Mouse (Mus musculus) cerebellum, adult 9-10 months (tissue): Measurements from ENCODE around the gene Vps16.

Source experiments
- DNase-seq: peaks from one replicate; pipeline ENCODE4 v3.0.0; 2022

Vps16 gene

DNA sequence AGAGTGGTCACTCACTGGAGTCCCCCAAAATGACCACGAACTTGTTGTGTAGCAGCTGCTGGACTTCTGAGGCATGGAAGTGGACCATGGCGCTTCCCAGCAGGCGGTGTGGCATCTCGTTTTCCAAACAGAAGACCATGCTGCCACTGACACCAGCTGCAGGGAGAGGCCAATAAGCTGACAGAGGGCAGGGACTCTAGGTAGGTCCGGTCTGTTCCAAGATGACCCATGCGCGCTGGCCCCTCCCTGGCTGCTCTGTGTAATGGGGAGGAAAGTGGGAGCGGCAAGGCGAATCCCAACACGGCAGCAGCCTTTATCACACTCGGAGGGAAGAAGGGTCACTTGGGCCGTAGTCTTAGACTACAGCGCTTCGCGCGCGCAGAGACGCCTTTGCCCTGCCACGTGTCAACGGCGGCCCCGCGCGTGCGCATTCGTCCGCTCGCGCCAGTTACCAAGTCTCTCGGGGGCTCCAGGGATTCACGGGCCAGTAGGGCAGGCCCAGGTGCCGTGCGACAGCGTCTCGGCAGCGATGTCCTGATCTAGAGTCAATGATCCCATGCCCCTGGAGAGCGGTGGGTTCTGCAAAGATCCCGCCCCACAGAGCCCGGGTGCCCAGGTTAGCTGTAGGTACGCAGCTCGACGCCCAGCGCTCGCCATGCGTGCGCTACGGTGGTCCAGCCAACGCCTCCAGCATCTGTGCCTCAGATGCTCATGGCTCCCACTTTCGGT lies 578 bp upstream of the Vps16 start:
- peak; percentile 86 for DNase-seq

DNA sequence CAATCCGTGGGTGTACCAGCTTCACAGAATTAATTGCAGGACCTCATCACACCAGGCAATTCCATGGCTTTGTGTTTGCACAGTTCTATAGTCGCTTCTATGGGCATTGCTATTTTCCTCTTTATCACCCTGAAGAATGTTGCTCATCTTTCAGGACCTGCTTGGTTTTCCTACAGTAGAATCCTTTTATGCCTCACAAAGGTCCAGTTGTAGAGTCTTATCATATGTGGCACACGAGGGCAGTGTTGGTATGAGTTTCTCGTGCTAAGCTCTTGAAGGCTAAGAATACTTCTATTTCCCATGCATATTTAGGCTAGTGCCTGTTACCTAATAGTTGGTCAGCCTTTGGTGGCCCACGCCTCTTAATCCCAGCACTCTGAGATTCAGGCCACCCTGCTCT lies 973 bp downstream of the Vps16 start:
- DNase-seq: no peak

DNA sequence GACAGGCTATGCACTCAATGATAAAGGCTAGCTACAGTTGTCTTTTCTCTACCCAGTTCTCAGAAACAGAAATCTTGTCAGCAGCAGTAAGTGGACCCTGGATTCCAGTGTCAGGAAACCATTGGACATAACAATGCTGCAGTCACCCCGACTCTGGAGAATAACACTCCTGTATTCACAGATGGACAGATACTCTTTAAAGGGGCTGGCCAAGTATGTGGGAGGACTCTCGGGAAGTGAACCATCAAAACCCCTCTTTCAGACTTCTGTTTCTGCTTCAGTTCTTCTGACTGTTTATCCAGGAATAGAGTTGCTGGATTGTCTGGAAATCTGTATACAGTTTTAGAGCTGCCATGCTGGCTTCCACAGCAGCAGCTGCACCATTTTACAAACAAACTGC lies 5.7 kb downstream of the Vps16 start:
- DNase-seq: no peak

DNA sequence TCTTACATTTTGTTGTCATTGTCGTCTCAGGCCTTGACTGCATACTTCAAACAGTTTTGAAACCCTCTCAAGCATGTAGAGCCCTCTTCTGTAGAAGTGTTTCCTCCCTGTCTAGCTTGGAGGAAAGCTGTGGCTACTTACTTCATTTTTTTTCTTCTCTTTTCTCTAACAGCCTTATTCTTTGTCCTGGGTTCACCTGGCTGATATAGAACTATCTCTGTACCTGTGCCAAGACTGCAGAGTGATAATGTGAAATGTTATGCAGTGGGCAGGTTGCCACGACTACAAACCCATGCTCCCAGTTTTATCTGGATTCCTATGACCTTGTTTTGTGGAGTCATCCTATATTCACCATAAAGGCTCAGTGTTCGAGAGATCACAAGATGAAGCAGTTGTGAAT lies 6.3 kb downstream of the Vps16 start:
- DNase-seq: no peak

DNA sequence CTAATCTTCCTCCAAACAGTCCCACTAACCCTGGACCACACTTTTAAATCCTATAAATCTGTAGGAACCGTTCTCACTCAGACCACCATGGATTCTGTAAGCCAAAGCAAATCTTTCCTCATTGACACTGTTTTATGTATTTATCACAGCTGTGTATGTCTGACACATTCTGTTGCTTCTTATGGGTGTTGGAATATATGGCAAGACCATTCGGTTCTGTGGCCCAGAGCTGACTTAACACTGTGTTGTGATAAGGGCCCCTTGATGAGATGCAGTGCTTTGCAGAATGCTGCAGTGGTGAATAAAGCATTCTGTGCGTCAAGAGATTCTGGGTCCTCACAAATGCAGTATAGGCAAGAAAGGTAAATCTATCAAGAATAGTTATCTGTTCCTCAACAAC lies 8.0 kb downstream of the Vps16 start:
- no peak for DNase-seq

DNA sequence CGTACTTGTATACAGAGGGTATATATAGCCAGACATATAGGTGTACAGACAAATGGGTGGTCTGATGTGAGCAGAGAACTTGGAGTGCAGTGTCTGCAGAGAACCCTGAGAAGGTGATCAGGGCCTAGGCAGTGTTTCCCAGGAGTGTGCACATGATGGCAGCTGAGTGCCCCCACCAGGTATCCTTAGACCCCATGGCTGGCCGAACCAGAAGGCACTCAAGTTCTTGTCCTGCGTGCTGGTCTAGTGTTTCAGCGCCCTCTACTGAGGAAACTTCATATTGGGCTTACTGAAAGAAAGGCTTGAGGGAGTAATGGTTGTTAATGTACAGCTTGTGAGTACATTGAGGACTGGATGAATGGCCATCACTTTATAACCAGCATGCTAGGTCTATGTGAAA lies 9.0 kb downstream of the Vps16 start:
- peak; percentile 64 for DNase-seq

DNA sequence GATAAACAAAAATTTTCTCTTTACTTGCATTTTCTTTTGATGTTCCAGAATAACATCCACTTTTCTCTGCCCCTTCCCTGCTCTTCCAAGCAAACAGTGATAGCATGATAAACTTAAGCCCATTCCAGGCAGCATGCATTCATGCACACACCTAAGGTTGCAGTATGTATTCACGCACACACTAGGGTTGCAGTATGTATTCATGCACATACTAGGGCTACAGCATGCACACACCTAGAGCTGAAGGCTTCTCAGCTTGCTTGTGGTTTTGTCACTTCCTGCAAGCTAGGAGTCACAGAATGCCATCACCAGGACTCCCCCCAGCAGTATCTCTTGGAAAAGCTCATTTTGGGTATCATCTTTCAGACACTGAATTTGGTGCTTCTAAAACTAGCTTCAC lies 12.6 kb downstream of the Vps16 start:
- DNase-seq: no peak

DNA sequence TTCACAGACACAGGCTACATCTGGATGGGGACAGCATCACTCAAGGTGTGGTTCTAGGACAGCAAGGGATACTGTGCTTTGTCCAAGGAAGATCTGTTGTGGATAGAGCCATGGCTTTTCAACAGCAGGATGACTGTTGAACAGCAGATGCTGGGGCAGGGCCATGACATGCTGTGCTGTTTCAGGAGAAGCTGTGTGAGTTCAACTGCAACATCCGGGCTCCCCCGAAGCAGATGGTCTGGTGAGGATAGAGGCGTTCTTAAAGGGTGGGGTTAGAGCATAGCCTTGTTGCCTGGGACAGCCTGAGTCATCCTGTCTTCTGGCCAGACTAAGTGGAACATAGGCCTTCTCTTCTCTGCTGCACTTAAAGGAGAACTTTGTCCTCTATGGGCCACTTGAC lies 14.7 kb downstream of the Vps16 start:
- no peak for DNase-seq

DNA sequence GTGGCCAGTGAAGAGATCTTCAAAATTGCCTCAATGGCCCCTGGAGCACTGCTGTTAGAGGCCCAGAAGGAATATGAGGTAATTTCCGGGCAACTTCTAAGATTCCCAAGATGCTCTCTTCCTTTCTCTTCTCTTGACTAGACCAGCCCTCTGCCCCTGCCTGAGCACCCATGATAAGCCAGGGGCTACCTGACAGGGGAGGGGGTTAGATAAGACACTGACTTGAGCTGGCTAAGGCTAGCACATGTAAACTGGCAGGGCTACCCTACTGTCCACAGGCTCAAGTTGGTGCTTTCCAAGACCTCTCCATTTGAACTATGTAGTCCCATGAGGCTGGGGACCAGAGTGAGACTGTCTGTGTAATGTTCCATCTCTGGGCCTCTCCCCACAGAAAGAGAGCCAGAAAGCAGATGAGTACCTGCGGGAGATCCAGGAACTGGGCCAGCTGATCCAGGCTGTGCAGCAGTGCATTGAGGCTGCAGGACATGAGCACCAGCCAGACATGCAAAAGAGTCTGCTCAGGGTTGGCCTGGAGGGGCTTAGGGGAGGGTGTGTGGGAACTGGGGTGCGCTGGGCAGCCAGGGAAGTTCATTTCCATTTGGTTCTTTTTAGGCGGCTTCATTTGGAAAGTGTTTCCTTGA lies 15.8 kb downstream of the Vps16 start:
- DNase-seq: no peak

DNA sequence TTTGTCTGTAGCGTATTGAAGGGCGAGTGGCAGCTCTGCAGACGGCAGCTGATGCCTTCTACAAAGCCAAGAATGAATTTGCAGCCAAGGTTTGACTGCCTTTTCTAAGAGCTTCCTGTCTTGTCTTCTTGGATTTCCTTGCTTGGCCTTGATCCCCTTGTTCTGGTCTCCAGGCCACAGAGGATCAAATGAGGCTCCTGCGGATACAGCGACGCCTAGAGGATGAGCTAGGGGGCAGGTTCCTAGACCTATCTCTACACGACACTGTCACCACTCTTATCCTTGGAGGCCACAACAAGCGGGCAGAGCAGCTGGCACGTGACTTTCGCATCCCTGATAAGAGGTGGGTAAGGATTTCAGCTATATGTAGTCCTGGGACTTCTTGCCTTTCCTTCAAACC lies 18.0 kb downstream of the Vps16 start:
- no peak for DNase-seq

DNA sequence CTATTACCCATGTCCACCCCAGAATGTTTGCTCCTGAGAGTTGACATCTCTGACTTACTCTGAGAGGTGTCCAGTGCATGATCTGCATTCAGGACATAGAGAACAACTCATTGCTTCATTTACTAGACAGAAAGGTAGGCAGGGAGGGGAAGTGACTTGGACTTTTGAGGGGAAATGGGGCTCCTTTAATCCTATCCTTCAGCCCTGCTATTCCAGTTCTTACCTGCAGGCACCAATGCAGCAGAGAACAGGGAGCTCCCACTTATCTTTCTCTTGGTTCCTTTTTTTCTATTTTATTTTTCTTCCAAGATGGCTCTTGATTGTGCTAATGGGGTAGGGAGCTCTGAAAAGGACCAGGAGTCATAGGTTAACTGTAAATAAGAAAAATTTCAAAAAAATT lies 24.3 kb downstream of the Vps16 start:
- DNase-seq: no peak

DNA sequence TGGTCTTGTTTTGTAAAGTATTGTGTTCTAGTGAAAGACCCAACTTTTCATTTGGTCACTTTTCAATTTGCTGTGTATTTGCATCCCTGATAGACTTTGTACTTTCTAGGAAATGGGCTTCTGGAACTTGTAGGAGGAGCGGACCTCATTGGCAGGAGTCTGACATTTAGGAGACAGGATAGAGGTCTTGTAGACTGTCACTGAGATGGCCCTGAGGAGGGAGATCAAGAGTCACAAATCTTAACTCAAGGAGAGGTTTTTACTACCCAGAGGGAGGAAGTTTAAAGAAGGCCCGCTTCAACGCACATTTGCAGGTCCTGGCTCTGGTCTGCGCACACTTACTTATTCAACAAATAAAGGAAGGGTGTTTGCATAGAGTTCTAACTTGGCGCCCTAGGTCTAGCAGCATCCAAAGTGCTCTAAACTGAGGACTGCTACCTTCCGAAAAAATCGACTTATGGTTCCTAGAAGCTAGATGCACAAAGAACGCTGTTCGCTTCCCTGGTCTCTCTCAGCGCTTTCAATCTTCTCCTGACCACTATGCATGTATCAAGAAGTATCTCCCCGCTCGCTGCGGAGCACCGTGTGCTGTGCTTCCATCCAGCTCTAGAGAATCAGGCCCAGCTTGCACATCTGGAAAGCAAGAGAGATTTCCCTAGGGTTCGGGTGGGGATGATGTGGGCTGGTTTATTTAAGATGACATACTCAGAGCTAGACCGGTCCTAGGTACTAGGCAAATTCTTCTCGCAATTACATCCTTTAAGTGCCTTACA lies 25.1 kb downstream of the Vps16 start:
- no peak for DNase-seq

DNA sequence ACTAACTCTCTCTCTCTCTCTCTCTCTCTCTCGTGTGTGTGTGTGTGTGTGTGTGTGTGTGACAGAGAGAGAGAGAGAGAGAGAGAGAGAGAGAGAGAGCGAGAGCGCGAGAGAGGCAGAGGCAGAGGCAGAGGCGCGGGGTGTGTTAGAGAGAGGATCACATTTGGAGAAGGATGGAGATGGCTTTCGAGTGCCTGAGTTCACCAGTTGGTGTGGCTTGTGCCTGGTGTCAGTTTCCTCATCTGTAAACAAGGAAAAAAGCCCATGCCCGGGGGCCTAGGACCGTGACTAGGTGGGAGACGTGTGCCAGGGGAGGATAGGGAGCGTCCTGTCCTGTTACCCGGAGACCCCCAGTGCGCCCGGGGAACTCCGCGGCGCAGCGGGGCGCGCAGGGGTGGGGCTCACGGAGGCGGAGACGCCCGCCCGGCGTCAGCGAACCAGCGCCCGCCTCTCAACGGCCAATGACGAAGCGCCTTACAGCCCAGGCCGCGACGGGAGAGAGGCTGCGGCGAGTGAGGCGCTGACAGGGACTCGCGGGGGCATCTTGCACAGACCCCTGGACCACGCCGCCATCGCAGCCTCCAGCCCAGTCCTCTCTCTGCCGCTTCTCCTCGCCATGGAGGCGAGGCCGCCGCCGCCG lies 25.8 kb downstream of the Vps16 start, which contains the start of gene Ptpra:
Gene Ptpra, plus strand, starts transcription at position 485 of the 640 bp plus-strand sequence.
- DNase-seq: peak; percentile 88

DNA sequence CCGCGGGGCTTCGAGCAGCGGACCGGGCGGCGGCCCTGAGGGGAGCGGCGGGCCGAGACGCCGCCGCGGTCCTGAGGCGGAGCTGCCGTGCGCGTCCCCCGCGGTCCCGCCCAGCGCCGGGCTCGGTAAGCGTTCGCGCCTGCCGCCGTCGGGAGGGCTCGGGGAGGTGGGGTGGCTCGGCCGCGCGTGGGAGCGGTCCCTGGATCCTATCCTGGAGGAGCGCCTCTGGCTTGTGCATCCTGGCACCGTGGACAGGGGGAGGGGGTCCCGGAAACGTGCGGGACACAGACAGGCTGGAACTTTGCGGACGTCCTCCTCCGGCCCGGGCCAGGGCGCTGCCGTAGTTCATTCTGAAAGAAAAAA lies 26.3 kb downstream of the Vps16 start:
- peak; percentile 71 for DNase-seq

DNA sequence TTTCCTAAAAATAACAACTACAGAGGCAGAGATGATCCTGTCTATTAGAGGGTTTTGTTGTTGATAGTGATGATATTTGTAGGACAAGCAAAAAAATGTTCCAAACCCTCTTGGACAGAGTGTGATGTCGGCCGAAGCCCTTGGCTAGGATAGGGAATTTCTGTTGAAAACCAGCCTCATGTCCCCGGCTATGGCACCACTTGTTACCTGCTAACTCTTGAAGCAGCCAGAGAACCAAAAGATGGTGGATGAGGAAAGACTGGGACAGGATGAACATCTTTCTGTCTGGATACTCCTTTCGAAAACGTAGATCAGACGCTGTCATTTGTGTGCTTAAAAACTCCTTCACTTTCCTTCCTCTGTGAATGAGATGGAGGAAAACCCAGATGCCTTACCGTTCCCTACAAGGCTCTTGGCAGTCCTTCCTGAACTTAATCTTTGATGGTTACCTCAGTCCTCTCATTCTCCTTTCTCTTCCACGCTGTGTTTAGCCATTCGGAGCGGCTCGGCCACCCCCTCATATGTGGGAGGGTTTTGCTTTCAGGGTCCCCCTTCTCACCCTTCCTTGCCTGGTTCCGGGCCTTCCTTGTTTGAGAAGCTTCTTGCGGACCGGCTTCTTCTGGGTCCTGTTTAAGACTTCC lies 27.1 kb downstream of the Vps16 start:
- no peak for DNase-seq

DNA sequence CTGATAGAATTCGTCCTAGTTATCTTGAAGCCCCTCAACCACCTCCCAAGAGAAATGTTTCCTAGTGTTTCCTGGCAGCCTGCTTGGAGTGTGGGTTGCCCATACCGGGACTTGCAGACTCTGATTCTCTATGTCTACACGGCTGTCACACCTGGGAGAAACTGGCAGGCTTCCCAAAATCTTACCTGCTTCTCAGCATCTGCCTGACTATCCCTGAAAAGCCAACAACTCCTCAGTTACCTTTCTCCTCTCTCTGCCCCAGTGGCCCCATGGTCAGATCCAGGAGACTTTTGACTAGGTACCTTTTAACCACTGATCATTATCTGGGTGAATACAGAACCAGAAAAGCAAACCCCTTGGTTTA lies 27.6 kb downstream of the Vps16 start:
- peak; percentile 39 for DNase-seq

DNA sequence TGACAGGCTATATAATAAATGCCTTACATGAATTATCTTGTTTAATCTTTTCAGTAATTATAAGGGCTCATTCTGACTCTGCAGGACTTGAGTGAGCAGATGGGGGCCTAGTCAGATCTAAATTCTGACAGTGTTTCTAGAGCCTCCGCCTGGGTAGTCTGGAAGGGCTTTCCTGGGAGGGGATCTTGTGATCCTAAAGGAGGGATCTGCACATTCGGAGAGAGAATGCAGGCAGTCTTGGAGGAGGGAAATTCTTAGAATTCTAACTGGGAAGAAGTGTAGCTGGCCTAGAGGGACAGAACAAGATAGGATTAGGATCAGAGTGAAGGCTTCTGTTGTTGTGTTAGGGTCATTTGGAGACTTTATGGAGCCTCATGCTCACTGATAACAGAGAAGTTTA lies 28.1 kb downstream of the Vps16 start:
- DNase-seq: no peak

DNA sequence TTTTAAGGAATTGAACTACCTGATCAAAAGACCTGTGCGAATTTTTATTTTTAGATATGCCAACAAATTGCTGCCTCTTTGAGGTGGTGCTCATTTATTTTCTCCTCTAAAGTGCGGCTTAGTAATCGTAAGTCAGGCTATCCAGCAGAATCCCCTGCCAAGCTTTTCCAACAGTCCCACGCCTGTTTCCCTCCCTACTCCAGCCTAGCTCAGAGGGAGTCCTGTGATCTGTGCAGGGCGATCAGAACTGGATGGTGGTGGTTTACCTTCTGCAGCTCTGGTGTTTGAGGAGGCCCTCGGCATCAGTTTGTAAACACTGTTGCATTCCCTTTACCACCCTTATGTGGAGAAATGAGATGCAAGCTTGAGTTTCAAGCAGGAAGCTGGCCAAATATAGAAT lies 29.3 kb downstream of the Vps16 start:
- DNase-seq: no peak

DNA sequence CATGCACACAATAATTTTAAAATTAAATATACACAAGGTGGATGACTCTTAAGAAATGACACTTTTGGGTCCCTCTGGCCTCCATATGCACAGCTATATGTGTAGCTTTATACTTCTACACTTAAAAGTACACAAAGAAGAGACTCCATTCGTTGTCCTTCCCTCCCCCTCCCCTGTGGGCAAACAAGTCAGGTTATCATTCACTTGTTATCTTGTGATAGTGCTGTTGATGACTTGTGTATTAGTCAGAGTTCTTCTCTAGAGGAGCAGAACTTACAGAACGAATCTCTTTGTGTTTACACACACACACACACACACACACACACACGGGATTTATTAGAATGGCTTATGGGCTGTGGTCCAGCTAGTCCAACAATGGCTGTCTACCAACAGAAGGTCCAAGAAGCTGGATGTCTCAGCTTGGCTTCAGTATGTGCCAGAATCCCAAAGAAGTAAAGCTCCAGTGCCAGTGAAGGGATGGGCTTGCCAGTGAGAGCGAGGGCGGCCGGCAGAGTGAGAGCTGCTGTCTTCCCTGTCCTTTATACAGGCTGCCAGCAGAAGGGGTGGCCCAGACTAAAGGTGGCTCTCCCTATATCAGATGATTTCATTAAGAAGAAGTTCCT lies 30.7 kb downstream of the Vps16 start:
- DNase-seq: peak; percentile 79

DNA sequence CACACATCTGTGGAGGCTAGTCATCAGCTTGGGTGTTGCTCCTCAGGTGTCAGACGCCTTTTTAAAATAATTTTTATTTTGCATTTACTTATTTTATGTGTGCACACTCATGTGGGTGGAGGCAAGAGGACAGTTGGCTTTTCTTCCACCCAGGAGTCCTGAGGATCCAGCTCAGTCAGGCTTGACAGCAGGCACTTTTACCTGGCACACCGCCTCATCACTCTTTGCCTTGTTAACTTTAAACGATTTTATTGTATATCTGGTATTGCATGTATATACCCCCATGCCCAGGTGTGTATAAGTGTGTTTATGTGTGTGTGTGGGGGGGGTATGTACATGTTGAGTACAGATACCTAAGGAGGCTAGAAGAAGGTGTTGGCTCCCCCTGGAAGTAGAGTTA lies 33.7 kb downstream of the Vps16 start:
- peak; percentile 42 for DNase-seq

DNA sequence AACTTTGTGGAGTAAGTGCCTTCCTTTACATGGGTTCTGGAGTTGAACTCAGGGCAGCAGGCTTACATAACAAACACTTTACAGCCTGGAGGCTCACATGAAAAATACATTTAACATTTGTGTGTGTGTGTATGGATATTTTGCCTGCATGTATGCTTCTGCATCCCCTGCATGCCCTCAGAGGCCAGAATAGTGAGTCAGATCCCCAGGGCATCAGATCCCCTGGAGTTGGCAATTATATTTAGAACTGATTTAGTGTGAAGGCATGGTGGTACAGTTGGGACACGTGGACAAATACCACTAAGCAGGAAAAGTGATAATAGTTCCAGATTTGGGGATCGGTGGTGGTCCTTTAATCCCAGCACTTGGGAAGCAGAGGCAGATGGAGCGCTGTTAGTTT lies 35.4 kb downstream of the Vps16 start:
- DNase-seq: no peak

DNA sequence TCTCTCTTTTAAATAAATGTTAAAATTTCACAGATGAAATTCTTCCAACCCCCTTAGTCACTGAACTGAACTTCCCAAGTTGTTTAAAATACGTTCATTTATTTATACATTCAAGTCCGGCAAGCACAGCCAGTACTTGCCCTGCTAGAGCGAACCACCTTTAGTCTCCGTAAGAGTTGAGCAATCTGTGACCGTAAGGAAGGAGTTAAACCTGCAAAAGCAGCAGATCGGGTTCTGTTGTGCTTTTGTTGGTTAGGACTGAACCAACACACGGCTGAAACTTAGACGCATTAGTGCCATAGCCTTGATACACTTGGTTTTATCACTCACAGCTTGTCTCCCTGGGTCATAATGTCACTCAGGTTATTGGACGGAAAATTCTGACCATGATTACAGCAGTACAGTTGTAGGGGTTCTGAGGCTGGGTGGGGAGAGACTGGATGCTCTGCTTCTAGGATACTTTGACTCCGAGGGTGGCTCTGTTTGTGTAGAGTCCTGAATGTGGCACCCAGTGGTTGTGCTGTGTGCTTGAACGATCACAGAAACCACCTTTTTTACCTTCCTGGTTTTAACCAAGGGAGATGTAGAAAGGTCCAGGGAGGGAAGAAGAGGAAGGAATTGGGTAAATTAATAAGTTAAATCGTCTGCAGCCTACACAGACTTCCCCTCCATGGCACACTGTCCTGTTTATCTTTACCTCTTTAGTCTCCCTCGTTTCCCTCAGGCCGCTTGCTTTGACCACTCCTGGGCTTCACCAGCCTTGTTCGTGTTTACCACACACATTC lies 37.3 kb downstream of the Vps16 start:
- no peak for DNase-seq
